Mouse (Mus musculus): Measurements from ENCODE around the gene Dpp6. TPM values are rescaled to one million over a fixed set of nuclear protein-coding genes. Genes with fewer than 3 reads are reported as not detected.

Gene Dpp6
- polyA plus RNA-seq, 1 experiment from 2014 or later, result 1.3 TPM

DNA sequence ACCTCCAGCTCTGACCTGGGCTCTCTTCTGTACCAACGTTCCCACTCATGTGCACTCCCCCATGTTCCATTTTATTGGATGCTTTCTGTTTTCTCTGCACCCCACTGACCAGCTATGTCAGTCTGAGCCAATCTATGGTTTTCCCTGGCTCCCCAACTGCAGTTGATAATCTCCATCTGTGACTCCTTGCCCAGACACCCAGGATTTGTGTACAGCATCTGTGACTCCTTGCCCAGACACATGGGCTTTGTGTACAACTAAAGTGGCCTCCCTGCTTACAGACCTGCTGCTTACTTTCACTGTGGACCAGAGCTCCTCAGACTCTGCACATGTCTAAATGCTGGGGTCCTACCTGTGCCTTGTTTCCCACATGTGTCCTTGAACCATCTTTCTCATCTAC lies 334.0 kb downstream of the Dpp6 start:
- Histone ChIP-seq H3K9me3 (replicated peaks; ENCODE audit: low read length) (no peaks in the 10 kb centered on the region), H3K27ac (no peak overlapping the region), H3K4me2 (ENCODE audit: low read length) (no peak overlapping the region), H3K9ac (ENCODE audit: low read depth, low read length) (no peak overlapping the region), H3K36me3 (ENCODE audit: insufficient read depth, low read length) (no peaks in the 10 kb centered on the region), H3K27me3 (ENCODE audit: insufficient read depth, low read length) (no peaks in the 10 kb centered on the region), H3K4me3 (replicated peaks; ENCODE audit: low read depth, low read length) (no peak overlapping the region), H3K4me1 (replicated peaks; ENCODE audit: insufficient read depth, low read length) (no peaks in the 10 kb centered on the region)
- DNase-seq (ENCODE audit: low spot score) (no peak), ATAC-seq (replicated peaks; ENCODE audit: low FRiP score, low read depth) (no peak)
- no peak for TF ChIP-seq CTCF (IDR thresholded peaks at IDR 0.05; ENCODE audit: low read depth)
- WGBS, result 48% methylated on average over 1 of the region's 1 CpGs

DNA sequence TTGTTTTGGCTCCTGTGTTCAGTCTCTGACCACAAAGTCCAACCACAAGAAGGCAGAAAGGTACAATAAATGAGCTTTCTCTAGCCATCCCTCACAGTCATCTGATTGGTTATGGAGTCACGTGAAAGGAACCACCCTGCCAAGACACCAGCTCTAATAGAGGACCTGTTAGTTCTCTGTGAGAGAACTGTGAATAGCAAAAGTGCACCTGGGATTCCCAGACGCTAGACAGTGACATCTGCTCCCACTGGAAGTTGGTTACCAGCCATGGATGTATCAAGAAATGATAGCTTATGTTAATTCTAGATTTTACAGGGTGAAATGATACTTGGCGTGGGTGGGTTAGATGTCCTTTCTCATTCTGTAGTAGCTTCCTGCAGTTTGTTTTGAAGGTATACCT lies 338.7 kb downstream of the Dpp6 start:
- H3K27ac ChIP-seq, result no peak overlapping the region
- no peak overlapping the region for H3K4me3 ChIP-seq (replicated peaks; ENCODE audit: low read depth, low read length)
- no peaks in the 10 kb centered on the region for H3K4me1 ChIP-seq (replicated peaks; ENCODE audit: insufficient read depth, low read length)
- ATAC-seq (replicated peaks; ENCODE audit: low FRiP score, low read depth) (no peak), DNase-seq (ENCODE audit: low spot score) (no peak)
- H3K36me3 ChIP-seq (ENCODE audit: insufficient read depth, low read length), result no peaks in the 10 kb centered on the region
- no peaks in the 10 kb centered on the region for H3K9me3 ChIP-seq (replicated peaks; ENCODE audit: low read length)
- 76% methylated on average over 3 of the region's 3 CpGs for WGBS
- no peaks in the 10 kb centered on the region for H3K27me3 ChIP-seq (ENCODE audit: insufficient read depth, low read length)
- H3K9ac ChIP-seq (ENCODE audit: low read depth, low read length), result no peak overlapping the region
- no peak for TF ChIP-seq CTCF (IDR thresholded peaks at IDR 0.05; ENCODE audit: low read depth)
- no peak overlapping the region for H3K4me2 ChIP-seq (ENCODE audit: low read length)

DNA sequence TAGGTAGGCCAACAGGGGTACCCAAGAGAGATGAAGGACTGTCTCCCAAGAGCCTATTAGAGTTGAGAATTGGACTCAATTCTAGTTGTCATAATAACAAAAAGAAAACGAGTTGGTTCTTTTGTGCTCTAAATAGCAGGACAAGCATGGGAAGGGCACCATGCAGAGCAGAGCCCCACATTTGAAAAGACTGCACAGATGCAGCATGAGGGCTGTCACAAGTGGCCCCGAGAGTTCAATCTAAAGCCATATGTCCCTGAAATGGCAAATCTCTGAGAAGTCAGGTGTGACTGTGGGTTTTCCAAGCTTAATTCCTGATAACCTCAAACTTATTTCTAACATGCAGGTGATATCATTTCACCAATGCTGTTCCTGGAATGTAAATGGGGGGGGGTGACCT lies 339.4 kb downstream of the Dpp6 start:
- no peaks in the 10 kb centered on the region for H3K36me3 ChIP-seq (ENCODE audit: insufficient read depth, low read length)
- no peak for DNase-seq (ENCODE audit: low spot score)
- WGBS, result 79% methylated on average over 2 of the region's 2 CpGs
- H3K27me3 ChIP-seq (ENCODE audit: insufficient read depth, low read length), result no peaks in the 10 kb centered on the region
- ATAC-seq (replicated peaks; ENCODE audit: low FRiP score, low read depth), result no peak
- no peaks in the 10 kb centered on the region for H3K4me1 ChIP-seq (replicated peaks; ENCODE audit: insufficient read depth, low read length)
- H3K9me3 ChIP-seq (replicated peaks; ENCODE audit: low read length), result no peaks in the 10 kb centered on the region
- no peak overlapping the region for H3K27ac ChIP-seq
- no peak overlapping the region for H3K4me2 ChIP-seq (ENCODE audit: low read length)
- TF ChIP-seq CTCF (IDR thresholded peaks at IDR 0.05; ENCODE audit: low read depth), result no peak
- H3K9ac ChIP-seq (ENCODE audit: low read depth, low read length), result no peak overlapping the region
- H3K4me3 ChIP-seq (replicated peaks; ENCODE audit: low read depth, low read length), result no peak overlapping the region

DNA sequence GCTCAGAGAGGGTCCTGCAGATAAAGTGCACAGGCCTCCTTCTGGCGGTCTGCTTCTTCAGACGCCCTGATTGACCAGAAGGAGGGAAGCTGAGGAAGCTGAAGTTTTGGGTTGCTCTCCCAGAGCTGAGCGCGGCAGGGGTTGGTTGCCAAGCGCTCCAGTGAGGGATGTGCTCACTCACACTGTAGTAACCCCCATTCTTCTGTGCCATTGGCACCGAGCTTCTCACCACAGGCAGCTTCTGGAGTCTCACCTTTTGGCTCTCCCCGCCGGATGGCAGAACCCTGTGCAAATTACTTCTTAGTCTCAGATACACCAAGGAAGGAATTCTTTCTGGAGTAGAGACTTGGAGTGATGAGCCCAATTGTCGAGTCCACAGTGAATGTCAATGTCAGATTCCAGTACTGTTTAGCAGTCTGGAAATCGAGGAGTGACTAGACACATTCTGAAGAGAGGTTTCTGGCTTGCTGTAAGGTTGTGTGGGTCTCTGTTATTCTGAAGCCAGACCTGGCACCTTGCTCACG lies 344.2 kb downstream of the Dpp6 start:
- no peak overlapping the region for H3K4me3 ChIP-seq (replicated peaks; ENCODE audit: low read depth, low read length)
- no peaks in the 10 kb centered on the region for H3K4me1 ChIP-seq (replicated peaks; ENCODE audit: insufficient read depth, low read length)
- 67% methylated on average over 11 of the region's 11 CpGs for WGBS
- no peak overlapping the region for H3K27ac ChIP-seq
- no peak overlapping the region for H3K9ac ChIP-seq (ENCODE audit: low read depth, low read length)
- H3K9me3 ChIP-seq (replicated peaks; ENCODE audit: low read length), result no peaks in the 10 kb centered on the region
- ATAC-seq (replicated peaks; ENCODE audit: low FRiP score, low read depth) (no peak), DNase-seq (ENCODE audit: low spot score) (no peak)
- no peaks in the 10 kb centered on the region for H3K36me3 ChIP-seq (ENCODE audit: insufficient read depth, low read length)
- H3K4me2 ChIP-seq (ENCODE audit: low read length), result no peak overlapping the region
- TF ChIP-seq CTCF (IDR thresholded peaks at IDR 0.05; ENCODE audit: low read depth), result no peak
- no peaks in the 10 kb centered on the region for H3K27me3 ChIP-seq (ENCODE audit: insufficient read depth, low read length)

DNA sequence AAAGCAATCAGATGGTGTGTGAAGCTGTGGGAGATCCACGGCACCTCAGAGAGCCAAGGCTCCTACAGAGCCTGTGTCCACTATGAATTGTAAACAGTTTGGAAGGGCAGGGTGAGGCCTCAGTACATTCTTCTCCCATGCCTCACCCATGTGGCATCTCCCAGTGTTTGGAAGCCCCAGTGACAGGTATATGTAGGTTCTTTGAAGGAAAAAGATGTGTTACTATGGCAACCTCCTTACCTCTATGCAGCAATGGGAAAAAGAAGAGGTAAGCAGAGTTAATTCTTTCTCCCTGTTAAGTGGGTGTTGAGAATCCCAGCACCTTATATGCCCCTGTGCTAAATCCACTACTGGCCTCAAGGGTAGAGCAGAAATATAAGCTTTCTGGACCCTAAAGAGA lies 351.5 kb downstream of the Dpp6 start:
- Histone ChIP-seq H3K4me3 (replicated peaks; ENCODE audit: low read depth, low read length) (no peak overlapping the region), H3K4me2 (ENCODE audit: low read length) (no peak overlapping the region), H3K36me3 (ENCODE audit: insufficient read depth, low read length) (no peaks in the 10 kb centered on the region), H3K9me3 (replicated peaks; ENCODE audit: low read length) (no peaks in the 10 kb centered on the region), H3K4me1 (replicated peaks; ENCODE audit: insufficient read depth, low read length) (no peaks in the 10 kb centered on the region), H3K9ac (ENCODE audit: low read depth, low read length) (no peak overlapping the region), H3K27ac (no peak overlapping the region), H3K27me3 (ENCODE audit: insufficient read depth, low read length) (no peaks in the 10 kb centered on the region)
- no peak for ATAC-seq (replicated peaks; ENCODE audit: low FRiP score, low read depth)
- WGBS, result 90% methylated on average over 1 of the region's 1 CpGs
- no peak for TF ChIP-seq CTCF (IDR thresholded peaks at IDR 0.05; ENCODE audit: low read depth)
- DNase-seq (ENCODE audit: low spot score), result no peak

DNA sequence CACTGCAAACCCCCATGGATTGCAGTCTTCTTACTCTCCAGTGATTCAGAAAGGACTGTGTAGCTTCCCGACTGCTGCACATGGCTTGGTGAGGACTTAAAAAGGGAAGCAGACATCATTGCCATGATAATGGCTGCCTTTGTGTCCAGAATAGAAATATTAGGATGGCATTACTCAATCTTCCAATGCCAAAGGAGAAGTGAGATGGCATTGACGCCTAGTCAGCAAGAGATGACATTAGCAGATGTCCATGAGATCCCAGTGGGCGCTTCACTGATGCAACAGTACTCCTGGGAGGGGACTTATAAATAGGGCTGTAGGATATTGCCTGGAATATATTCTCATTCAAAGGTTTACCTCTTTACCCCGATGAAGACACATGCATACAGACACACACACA lies 368.0 kb downstream of the Dpp6 start:
- 82% methylated on average over 4 of the region's 4 CpGs for WGBS
- H3K27ac ChIP-seq, result no peak overlapping the region
- no peak overlapping the region for H3K4me3 ChIP-seq (replicated peaks; ENCODE audit: low read depth, low read length)
- ATAC-seq (replicated peaks; ENCODE audit: low FRiP score, low read depth) (no peak), DNase-seq (ENCODE audit: low spot score) (no peak)
- no peak for TF ChIP-seq CTCF (IDR thresholded peaks at IDR 0.05; ENCODE audit: low read depth)
- no peaks in the 10 kb centered on the region for H3K9me3 ChIP-seq (replicated peaks; ENCODE audit: low read length)
- H3K9ac ChIP-seq (ENCODE audit: low read depth, low read length), result no peak overlapping the region
- no peaks in the 10 kb centered on the region for H3K4me1 ChIP-seq (replicated peaks; ENCODE audit: insufficient read depth, low read length)
- H3K4me2 ChIP-seq (ENCODE audit: low read length), result no peak overlapping the region
- H3K27me3 ChIP-seq (ENCODE audit: insufficient read depth, low read length), result no peaks in the 10 kb centered on the region
- H3K36me3 ChIP-seq (ENCODE audit: insufficient read depth, low read length), result no peaks in the 10 kb centered on the region

Measured in kidney, postnatal 0 days (tissue).